Mouse (Mus musculus) midbrain, embryonic 11.5 days (tissue): ENCODE measurements around the gene Adamtsl3. TPM values are rescaled to one million over a fixed set of nuclear protein-coding genes. Genes with fewer than 3 reads are reported as not detected.

ENCODE experiments used
- ATAC-seq: fragments of 200-750 bp; cut with Nextera tagmentation; 2 replicates; pipeline ENCODE4 v1.8.0; 2017; ENCODE audit warnings: moderate TSS enrichment, moderate library complexity; ENCODE audit not compliant: low FRiP score
- DNase-seq: peaks from one replicate; pipeline ENCODE4 v3.0.0; 2015; ENCODE audit warnings: low spot score; ENCODE audit errors: missing footprints
- H3K27ac ChIP-seq: fragments of 300-500 bp; sonication (generic); 2 replicates; pipeline ENCODE4 v1.5.1; 2014; ENCODE audit warnings: low read depth, low read length
- H3K27me3 ChIP-seq: fragments of 300-500 bp; sonication (generic); 2 replicates; pipeline ENCODE4 v1.6.1; 2014; ENCODE audit warnings: mild to moderate bottlenecking, low read length, moderate library complexity, mixed read lengths; ENCODE audit not compliant: control insufficient read depth, insufficient read depth
- H3K36me3 ChIP-seq: fragments of 300-500 bp; sonication (generic); 2 replicates; pipeline ENCODE4 v1.6.1; 2014; ENCODE audit warnings: mild to moderate bottlenecking, low read length, moderate library complexity, mixed read lengths; ENCODE audit not compliant: control insufficient read depth, insufficient read depth
- H3K4me1 ChIP-seq: fragments of 300-500 bp; sonication (generic); 2 replicates; pipeline ENCODE4 v1.6.1; 2014; ENCODE audit warnings: low read length; ENCODE audit not compliant: control insufficient read depth, insufficient read depth
- H3K4me2 ChIP-seq: fragments of 300-500 bp; sonication (generic); 2 replicates; pipeline ENCODE4 v1.6.1; 2014; ENCODE audit warnings: mild to moderate bottlenecking, moderate library complexity
- H3K4me3 ChIP-seq: fragments of 300-500 bp; sonication (generic); 2 replicates; pipeline ENCODE4 v1.5.1; 2014; ENCODE audit warnings: low read depth, low read length
- H3K9ac ChIP-seq: fragments of 300-500 bp; sonication (generic); 2 replicates; pipeline ENCODE4 v1.6.1; 2014; ENCODE audit warnings: low read length
- H3K9me3 ChIP-seq: fragments of 300-500 bp; sonication (generic); 2 replicates; pipeline ENCODE4 v1.6.1; 2016; ENCODE audit warnings: low read length; ENCODE audit not compliant: control insufficient read depth
- WGBS: fragments of 180-500 bp; shearing (Covaris S2); extraction: QIAGEN DNeasy Blood & Tissue Kit; methylation state at CpG from one replicate; pipeline ENCODE4 v1.1.7; 2014; 5-methylcytosine and 5-hydroxymethylcytosine counted together
- polyA plus RNA-seq: library from polyadenylated mRNA; unstranded; fragments of >200 nt; fragmentation: Nextera tagmentation; extraction: Ambion mirVana; gene quantifications from 2 replicates; pipeline ENCODE4 v1.2.1, GENCODE M21; 2014

Gene Adamtsl3
- polyA plus RNA-seq, 1 experiment from 2014 or later: not detected

DNA sequence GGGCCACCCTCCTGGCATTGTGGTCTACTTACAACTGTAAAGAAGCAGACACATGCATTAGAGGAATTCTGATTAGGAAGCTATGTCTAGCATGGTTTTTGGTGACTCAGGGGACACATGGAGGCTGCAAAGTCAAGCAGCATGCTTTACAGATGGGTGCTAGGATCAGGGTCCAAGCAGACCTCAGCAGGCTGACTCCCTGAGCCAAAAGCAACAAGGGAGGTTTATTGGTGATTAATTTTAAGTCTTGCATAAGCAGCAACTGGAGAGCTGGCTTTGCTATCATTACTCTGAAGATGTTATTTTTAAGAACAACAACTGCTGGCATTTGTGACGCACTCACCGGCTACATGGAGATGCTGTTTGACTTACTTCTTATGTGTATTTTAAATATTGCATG, 88.1 kb downstream of the Adamtsl3 start:
- DNase-seq: no peak
- Histone ChIP-seq H3K4me3 (no peak overlapping the region), H3K4me1 (no peaks in the 10 kb centered on the region), H3K27ac (no peak overlapping the region), H3K9ac (no peak overlapping the region), H3K27me3 (no peaks in the 10 kb centered on the region), H3K4me2 (no peak overlapping the region), H3K36me3 (no peaks in the 10 kb centered on the region), H3K9me3 (no peaks in the 10 kb centered on the region)
- no peak for ATAC-seq
- WGBS: 92% methylated on average over 2 of the region's 2 CpGs

DNA sequence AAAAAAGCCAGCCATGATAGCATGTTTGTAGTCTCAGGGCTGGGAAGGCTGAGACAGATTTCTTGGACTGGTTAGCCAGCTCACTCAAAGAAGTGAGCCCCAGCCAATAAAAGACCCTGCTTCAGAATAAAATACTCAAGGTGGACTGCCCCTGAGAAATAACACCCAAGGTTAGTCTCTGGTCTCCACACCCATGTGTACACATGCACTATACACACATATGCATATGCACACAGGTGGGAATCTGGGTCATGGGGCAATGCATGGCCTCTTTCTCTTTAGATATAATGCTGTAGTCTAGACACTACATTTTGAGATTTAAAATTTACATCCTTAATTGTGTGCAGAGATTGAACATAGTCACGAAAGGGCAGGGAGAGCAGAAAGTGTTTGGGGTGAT, 88.8 kb downstream of the Adamtsl3 start:
- Histone ChIP-seq H3K27me3 (no peaks in the 10 kb centered on the region), H3K4me2 (no peak overlapping the region), H3K4me1 (no peaks in the 10 kb centered on the region), H3K36me3 (no peaks in the 10 kb centered on the region), H3K4me3 (no peak overlapping the region), H3K27ac (no peak overlapping the region), H3K9ac (no peak overlapping the region), H3K9me3 (no peaks in the 10 kb centered on the region)
- ATAC-seq (no peak), DNase-seq (no peak)
- 87% methylated on average over 1 of the region's 1 CpGs for WGBS

DNA sequence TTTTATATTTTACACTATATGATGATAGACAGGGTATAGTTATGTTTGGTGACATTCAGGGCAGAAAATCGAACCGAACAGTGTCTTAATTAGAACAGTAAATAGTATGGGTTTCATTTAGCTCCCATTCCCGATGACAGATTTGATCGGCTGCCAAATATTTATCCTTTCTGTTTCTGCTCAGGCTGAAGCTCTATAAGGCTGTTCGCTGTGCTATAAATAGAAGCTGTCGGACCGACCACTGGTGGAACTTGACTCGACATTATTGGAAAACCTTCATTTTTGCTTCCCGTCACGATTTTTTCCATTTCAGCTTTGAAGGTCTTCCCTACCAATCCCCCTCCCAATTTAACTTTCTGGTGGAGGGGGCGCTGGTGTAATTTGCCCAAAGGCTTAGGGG, 89.9 kb downstream of the Adamtsl3 start:
- DNase-seq: no peak
- ATAC-seq: no peak
- Histone ChIP-seq H3K4me3 (no peak overlapping the region), H3K9ac (no peak overlapping the region), H3K36me3 (no peaks in the 10 kb centered on the region), H3K9me3 (no peaks in the 10 kb centered on the region), H3K4me1 (no peaks in the 10 kb centered on the region), H3K27me3 (no peaks in the 10 kb centered on the region), H3K27ac (no peak overlapping the region), H3K4me2 (no peak overlapping the region)
- 76% methylated on average over 11 of the region's 11 CpGs for WGBS

DNA sequence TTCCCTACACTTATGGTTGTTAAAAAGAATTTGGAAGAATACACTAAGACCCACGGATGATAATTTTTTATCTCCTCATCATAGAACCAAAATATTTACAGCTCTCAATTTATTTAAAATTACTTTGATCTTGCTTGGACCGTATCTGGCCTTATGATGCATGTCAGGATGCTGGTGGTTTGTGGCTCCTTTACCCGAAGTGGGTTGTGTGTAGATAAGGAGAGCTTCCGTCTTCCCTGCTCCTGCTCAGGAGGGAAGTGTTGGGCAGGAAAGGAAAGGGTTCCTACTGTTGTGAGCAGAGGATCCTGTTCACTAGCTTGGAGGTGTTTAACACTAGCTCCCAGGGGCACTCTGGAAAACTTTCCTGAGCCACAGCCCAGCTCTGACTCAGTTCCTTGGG, 94.0 kb downstream of the Adamtsl3 start:
- Histone ChIP-seq H3K9ac (no peak overlapping the region), H3K4me2 (no peak overlapping the region), H3K9me3 (no peaks in the 10 kb centered on the region), H3K4me1 (no peaks in the 10 kb centered on the region), H3K36me3 (no peaks in the 10 kb centered on the region), H3K27me3 (no peaks in the 10 kb centered on the region), H3K27ac (no peak overlapping the region), H3K4me3 (no peak overlapping the region)
- WGBS: 85% methylated on average over 4 of the region's 4 CpGs
- DNase-seq (no peak), ATAC-seq (no peak)

DNA sequence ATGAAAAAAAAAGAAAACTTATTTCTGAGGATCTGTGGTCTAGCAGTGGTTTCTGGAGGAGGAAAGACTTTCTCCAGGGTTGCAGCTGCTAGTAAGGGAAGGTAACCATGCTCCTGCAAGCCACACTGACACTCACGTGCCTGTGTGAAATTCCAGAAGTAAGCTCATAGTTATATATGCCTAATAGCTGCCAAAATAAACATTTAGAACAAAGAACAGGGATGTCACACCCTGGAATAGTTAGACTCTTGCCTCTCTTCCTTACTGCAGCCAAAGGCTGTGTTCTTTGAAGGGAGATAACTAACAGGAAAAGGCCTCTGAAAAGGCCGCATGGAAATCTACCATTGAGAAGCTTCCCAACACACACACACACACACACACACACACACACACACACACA, 96.1 kb downstream of the Adamtsl3 start:
- 70% methylated on average over 2 of the region's 2 CpGs for WGBS

DNA sequence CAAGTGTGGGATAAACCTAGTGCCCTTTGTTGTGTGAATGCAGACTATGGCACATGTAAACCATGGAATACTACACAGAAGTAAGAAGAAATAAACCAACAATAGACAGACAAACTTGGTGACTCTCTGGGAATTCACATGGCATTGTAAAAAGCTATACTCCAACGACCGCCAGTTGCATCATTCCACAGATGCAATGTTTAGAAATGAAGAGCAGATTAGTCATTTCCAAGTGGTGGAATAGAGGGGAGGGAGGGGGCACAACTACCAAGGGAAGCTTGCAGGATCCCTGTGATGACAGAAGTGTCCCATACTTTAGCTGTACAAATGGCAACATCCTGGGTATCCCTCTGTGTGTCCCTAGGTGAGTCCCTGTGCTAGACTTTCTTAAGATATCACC, 97.7 kb downstream of the Adamtsl3 start:
- no peak for ATAC-seq
- Histone ChIP-seq H3K27me3 (no peaks in the 10 kb centered on the region), H3K4me3 (no peak overlapping the region)

More for the DNA sequence above, 96.1 kb downstream of the Adamtsl3 start:
- DNase-seq: no peak
- Histone ChIP-seq H3K9ac (no peak overlapping the region), H3K4me3 (no peak overlapping the region), H3K27me3 (no peaks in the 10 kb centered on the region), H3K4me1 (no peaks in the 10 kb centered on the region), H3K36me3 (no peaks in the 10 kb centered on the region), H3K9me3 (no peaks in the 10 kb centered on the region), H3K4me2 (no peak overlapping the region), H3K27ac (no peak overlapping the region)
- no peak for ATAC-seq

DNA sequence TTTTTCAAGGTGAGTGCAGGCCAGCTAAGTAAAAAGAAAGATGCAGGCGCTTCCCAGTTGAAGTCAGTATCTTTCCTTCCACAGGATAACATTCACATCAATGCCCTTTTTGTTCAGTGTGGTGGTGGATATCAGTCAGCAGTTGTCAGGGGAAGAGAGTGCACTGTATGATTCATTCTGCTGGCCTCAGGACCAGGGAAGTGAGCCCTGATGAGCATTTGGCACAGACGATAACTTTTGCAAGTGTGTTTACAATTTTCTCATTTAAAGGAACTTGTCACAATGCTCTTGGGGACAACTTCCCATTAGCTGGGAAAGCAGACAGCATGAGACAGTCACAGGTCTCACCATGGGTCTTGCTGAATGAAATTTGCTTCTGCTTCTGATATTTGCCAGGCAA, 122.9 kb downstream of the Adamtsl3 start:
- Histone ChIP-seq H3K9ac (no peak overlapping the region), H3K27ac (no peak overlapping the region), H3K27me3 (no peaks in the 10 kb centered on the region), H3K4me2 (no peak overlapping the region), H3K4me1 (no peaks in the 10 kb centered on the region), H3K36me3 (no peaks in the 10 kb centered on the region), H3K9me3 (no peaks in the 10 kb centered on the region), H3K4me3 (no peak overlapping the region)
- DNase-seq (no peak), ATAC-seq (no peak)
- 84% methylated on average over 2 of the region's 2 CpGs for WGBS

More for the DNA sequence above, 97.7 kb downstream of the Adamtsl3 start:
- 92% methylated on average over 2 of the region's 2 CpGs for WGBS
- no peaks in the 10 kb centered on the region for H3K9me3 ChIP-seq
- H3K9ac ChIP-seq: no peak overlapping the region
- H3K36me3 ChIP-seq: no peaks in the 10 kb centered on the region
- H3K27ac ChIP-seq: no peak overlapping the region
- H3K4me2 ChIP-seq: no peak overlapping the region
- no peaks in the 10 kb centered on the region for H3K4me1 ChIP-seq
- no peak for DNase-seq

DNA sequence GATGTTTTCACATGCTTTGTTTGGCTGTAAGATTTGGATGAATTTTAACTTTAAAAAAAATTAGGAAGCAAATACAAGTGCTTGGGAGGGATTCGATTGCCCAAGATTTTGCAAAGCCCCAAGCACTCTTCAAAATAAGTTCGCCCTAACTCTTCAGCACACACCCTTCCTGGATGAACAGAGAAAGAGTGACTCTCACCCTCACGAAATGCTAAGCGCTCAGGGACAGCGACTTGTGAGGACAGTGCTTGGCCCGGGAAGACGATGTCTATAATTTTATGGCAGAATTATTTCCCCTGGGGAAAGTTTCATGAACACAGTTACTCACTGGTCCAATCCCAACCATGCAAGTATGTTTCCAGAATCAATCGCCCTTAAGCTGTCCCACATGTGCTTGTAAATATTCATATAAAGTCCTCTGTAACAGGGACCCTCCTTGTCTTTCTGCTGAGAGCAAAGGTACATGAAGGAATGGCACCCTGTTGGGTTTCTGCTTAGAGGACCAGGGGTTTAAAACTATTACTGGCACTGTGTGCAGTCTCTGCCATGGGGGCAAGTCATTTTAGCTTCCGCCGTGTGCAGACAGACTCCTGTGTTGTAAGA, 127.5 kb downstream of the Adamtsl3 start:
- H3K4me2 ChIP-seq: no peak overlapping the region
- 88% methylated on average over 10 of the region's 10 CpGs for WGBS
- H3K4me3 ChIP-seq: no peak overlapping the region
- H3K27ac ChIP-seq: no peak overlapping the region
- no peak for DNase-seq
- H3K4me1 ChIP-seq: no peaks in the 10 kb centered on the region
- H3K9ac ChIP-seq: no peak overlapping the region
- H3K9me3 ChIP-seq: no peaks in the 10 kb centered on the region
- no peaks in the 10 kb centered on the region for H3K36me3 ChIP-seq
- no peaks in the 10 kb centered on the region for H3K27me3 ChIP-seq
- no peak for ATAC-seq

DNA sequence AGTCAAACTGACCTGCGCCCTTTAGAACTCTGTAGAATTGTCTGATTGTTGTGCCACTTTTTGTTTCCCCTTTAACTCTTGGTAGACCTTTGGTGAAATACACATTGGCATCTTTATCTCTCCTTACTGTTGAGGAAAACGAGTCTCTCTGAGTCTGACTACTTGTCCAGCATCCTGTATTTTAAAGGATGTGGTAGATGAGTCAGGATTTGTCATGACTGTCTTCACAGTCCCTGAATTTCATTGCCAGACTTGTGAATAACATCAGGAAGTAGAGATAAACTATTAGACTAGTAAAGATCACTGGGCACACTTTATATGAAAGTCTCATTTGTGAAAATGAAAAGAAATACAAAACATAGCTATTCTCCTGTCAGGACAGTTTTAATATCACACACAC, 128.9 kb downstream of the Adamtsl3 start:
- Histone ChIP-seq H3K4me1 (no peaks in the 10 kb centered on the region), H3K9me3 (no peaks in the 10 kb centered on the region), H3K27me3 (no peaks in the 10 kb centered on the region), H3K9ac (no peak overlapping the region), H3K4me2 (no peak overlapping the region), H3K4me3 (no peak overlapping the region), H3K36me3 (no peaks in the 10 kb centered on the region), H3K27ac (no peak overlapping the region)
- no peak for DNase-seq
- ATAC-seq: no peak
- WGBS: 79% methylated on average over 2 of the region's 2 CpGs
